Mouse (Mus musculus) hindbrain, embryonic 12.5 days (tissue): Measurements from ENCODE around the gene Pgm5. TPM values are rescaled to one million over a fixed set of nuclear protein-coding genes. Genes with fewer than 3 reads are reported as not detected.

Experiments
- ATAC-seq: fragments of 200-750 bp; cut with Nextera tagmentation; 2 replicates; pipeline ENCODE4 v1.8.0; 2017; ENCODE audit warnings: moderate TSS enrichment; ENCODE audit not compliant: low FRiP score
- H3K27ac ChIP-seq: fragments of 300-500 bp; sonication (generic); 2 replicates; pipeline ENCODE4 v1.5.1; 2016; ENCODE audit warnings: mild to moderate bottlenecking
- H3K27me3 ChIP-seq: fragments of 300-500 bp; sonication (generic); 2 replicates; pipeline ENCODE4 v1.6.1; 2016; ENCODE audit warnings: mild to moderate bottlenecking
- H3K36me3 ChIP-seq: fragments of 300-500 bp; sonication (generic); 2 replicates; pipeline ENCODE4 v1.6.1; 2016; ENCODE audit warnings: mild to moderate bottlenecking
- H3K4me1 ChIP-seq: fragments of 300-500 bp; sonication (generic); 2 replicates; pipeline ENCODE4 v1.6.1; 2016
- H3K4me2 ChIP-seq: fragments of 300-500 bp; sonication (generic); replicated peaks from 2 replicates; pipeline ENCODE4 v1.6.1; 2016; ENCODE audit warnings: mild to moderate bottlenecking
- H3K4me3 ChIP-seq: fragments of 300-500 bp; sonication (generic); 2 replicates; pipeline ENCODE4 v1.5.1; 2016; ENCODE audit warnings: mild to moderate bottlenecking
- H3K9ac ChIP-seq: fragments of 300-500 bp; sonication (generic); 2 replicates; pipeline ENCODE4 v1.6.1; 2016; ENCODE audit warnings: mild to moderate bottlenecking, moderate library complexity
- H3K9me3 ChIP-seq: fragments of 300-500 bp; sonication (generic); replicated peaks from 2 replicates; pipeline ENCODE4 v1.6.1; 2016; ENCODE audit warnings: mild to moderate bottlenecking
- WGBS: fragments of 180-500 bp; shearing (Covaris S2); methylation state at CpG from one replicate; pipeline ENCODE4 v1.1.7; 2016; 5-methylcytosine and 5-hydroxymethylcytosine counted together
- polyA plus RNA-seq: library from polyadenylated mRNA; unstranded; fragments of >200 nt; fragmentation: Nextera tagmentation; extraction: Ambion mirVana; gene quantifications from 2 replicates; pipeline ENCODE4 v1.2.1, GENCODE M21; 2016

Gene Pgm5
- polyA plus RNA-seq = 1.6 and 1.9 TPM in 2 replicates

GRCm38 (mm10) chr19:24861612-24862451, at the start of gene Pgm5:
Gene Pgm5, minus strand, starts transcription at chr19:24861855.
- H3K9me3 ChIP-seq = no peaks in the 10 kb centered on the region
- WGBS = 2% methylated on average over 34 of the region's 39 CpGs
- peaks cover 3% of the 10 kb centered on the region; the same call in 1 of the 2 replicates for H3K4me1 ChIP-seq
- peaks cover 32% of the 10 kb centered on the region for H3K27me3 ChIP-seq
- H3K36me3 ChIP-seq = no peaks in the 10 kb centered on the region
- H3K27ac ChIP-seq = no peak within 1 kb of the TSS
- peak within 1 kb of the TSS; percentile 48; the same call in 1 of the 2 replicates for H3K9ac ChIP-seq
- peak within 1 kb of the TSS; percentile 40 for H3K4me3 ChIP-seq
- ATAC-seq = no peak
- H3K4me2 ChIP-seq = peak within 1 kb of the TSS; percentile 66

GRCm38 (mm10) chr19:24908385-24909155, 46.9 kb upstream of the Pgm5 start:
- ATAC-seq = no peak
- 93% methylated on average over 3 of the region's 3 CpGs for WGBS
- Histone ChIP-seq H3K4me3 (no peak overlapping the region), H3K9me3 (no peaks in the 10 kb centered on the region), H3K4me2 (no peak overlapping the region), H3K4me1 (no peaks in the 10 kb centered on the region), H3K9ac (no peak overlapping the region), H3K27me3 (peaks cover 9% of the 10 kb centered on the region), H3K27ac (no peak overlapping the region), H3K36me3 (no peaks in the 10 kb centered on the region)

GRCm38 (mm10) chr19:24907655-24908054, 46.0 kb upstream of the Pgm5 start:
- Histone ChIP-seq H3K9me3 (no peaks in the 10 kb centered on the region), H3K4me3 (no peak overlapping the region), H3K4me1 (no peaks in the 10 kb centered on the region), H3K27me3 (peaks cover 17% of the 10 kb centered on the region), H3K27ac (no peak overlapping the region), H3K36me3 (no peaks in the 10 kb centered on the region), H3K4me2 (no peak overlapping the region), H3K9ac (no peak overlapping the region)
- no peak for ATAC-seq
- 95% methylated on average over 6 of the region's 6 CpGs for WGBS

- ATAC-seq = no peak
- Histone ChIP-seq H3K9ac (no peak overlapping the region), H3K4me3 (no peak overlapping the region), H3K4me2 (no peak overlapping the region), H3K9me3 (no peaks in the 10 kb centered on the region), H3K4me1 (peaks cover 17% of the 10 kb centered on the region), H3K27me3 (peaks cover 61% of the 10 kb centered on the region), H3K27ac (no peak overlapping the region), H3K36me3 (no peaks in the 10 kb centered on the region)
- 45% methylated on average over 2 of the region's 2 CpGs for WGBS
Observed at GRCm38 (mm10) chr19:24902821-24903220, 41.2 kb upstream of the Pgm5 start.

GRCm38 (mm10) chr19:24902256-24902655, 40.6 kb upstream of the Pgm5 start:
- Histone ChIP-seq H3K36me3 (no peaks in the 10 kb centered on the region), H3K4me2 (no peak overlapping the region), H3K4me1 (peaks cover 20% of the 10 kb centered on the region), H3K9me3 (no peaks in the 10 kb centered on the region), H3K27ac (no peak overlapping the region), H3K27me3 (peaks cover 67% of the 10 kb centered on the region), H3K4me3 (no peak overlapping the region), H3K9ac (no peak overlapping the region)
- no peak for ATAC-seq
- WGBS = 2% methylated on average over 2 of the region's 2 CpGs

- no peak overlapping the region for H3K9ac ChIP-seq
- H3K27ac ChIP-seq = no peak overlapping the region
- H3K27me3 ChIP-seq = peaks cover 73% of the 10 kb centered on the region
- H3K4me2 ChIP-seq = no peak overlapping the region
- H3K36me3 ChIP-seq = no peaks in the 10 kb centered on the region
- H3K9me3 ChIP-seq = no peaks in the 10 kb centered on the region
- ATAC-seq = no peak
- H3K4me1 ChIP-seq = peaks cover 22% of the 10 kb centered on the region
- 8% methylated on average over 3 of the region's 3 CpGs for WGBS
- H3K4me3 ChIP-seq = no peak overlapping the region
Observed at GRCm38 (mm10) chr19:24901666-24902065, 40.0 kb upstream of the Pgm5 start.

GRCm38 (mm10) chr19:24900581-24901220, 39.0 kb upstream of the Pgm5 start, which contains the start of gene Foxd4:
Gene Foxd4, minus strand, starts transcription at chr19:24901197.
- H3K36me3 ChIP-seq = no peaks in the 10 kb centered on the region
- H3K27ac ChIP-seq = no peak within 1 kb of the TSS
- peak within 1 kb of the TSS; percentile 64 for H3K4me2 ChIP-seq
- H3K9me3 ChIP-seq = no peaks in the 10 kb centered on the region
- WGBS = under 1% methylated on average over 25 of the region's 27 CpGs
- H3K4me3 ChIP-seq = peak within 1 kb of the TSS; percentile 40
- peaks cover 22% of the 10 kb centered on the region for H3K4me1 ChIP-seq
- peaks cover 82% of the 10 kb centered on the region for H3K27me3 ChIP-seq
- H3K9ac ChIP-seq = no peak within 1 kb of the TSS
- ATAC-seq = 0 out of 2 replicates have a peak, but pooled peaks have one; percentile 17

GRCm38 (mm10) chr19:24899578-24900544, 38.2 kb upstream of the Pgm5 start:
- peaks cover 91% of the 10 kb centered on the region for H3K27me3 ChIP-seq
- H3K4me2 ChIP-seq = peak overlapping the region; percentile 64
- peak; percentile 58 for ATAC-seq
- no peak overlapping the region for H3K9ac ChIP-seq
- H3K4me1 ChIP-seq = peaks cover 22% of the 10 kb centered on the region
- under 1% methylated on average over 81 of the region's 84 CpGs for WGBS
- no peak overlapping the region for H3K27ac ChIP-seq
- peak overlapping the region; percentile 40 for H3K4me3 ChIP-seq
- H3K9me3 ChIP-seq = no peaks in the 10 kb centered on the region
- H3K36me3 ChIP-seq = no peaks in the 10 kb centered on the region

- H3K4me3 ChIP-seq = peak overlapping the region; percentile 40
- H3K4me2 ChIP-seq = peak overlapping the region; percentile 64
- H3K9ac ChIP-seq = no peak overlapping the region
- no peaks in the 10 kb centered on the region for H3K9me3 ChIP-seq
- H3K27ac ChIP-seq = no peak overlapping the region
- H3K36me3 ChIP-seq = no peaks in the 10 kb centered on the region
- 3% methylated on average over 34 of the region's 34 CpGs for WGBS
- H3K4me1 ChIP-seq = peaks cover 22% of the 10 kb centered on the region
- H3K27me3 ChIP-seq = peaks cover 85% of the 10 kb centered on the region
- no peak for ATAC-seq
Observed at GRCm38 (mm10) chr19:24898737-24899577, 37.3 kb upstream of the Pgm5 start.

- Histone ChIP-seq H3K4me3 (peak overlapping the region; percentile 18; the same call in 1 of the 2 replicates), H3K36me3 (no peaks in the 10 kb centered on the region), H3K4me1 (peaks cover 22% of the 10 kb centered on the region), H3K9me3 (no peaks in the 10 kb centered on the region), H3K27me3 (peaks cover 80% of the 10 kb centered on the region), H3K27ac (no peak overlapping the region), H3K4me2 (no peak overlapping the region), H3K9ac (no peak overlapping the region)
- WGBS = 2% methylated on average over 20 of the region's 20 CpGs
- ATAC-seq = no peak
Observed at GRCm38 (mm10) chr19:24897896-24898736, 36.5 kb upstream of the Pgm5 start.
